Mouse (Mus musculus) spleen, adult 12 weeks (tissue): ENCODE measurements around the gene Ifi208.
"Not testable (repeated sequence)": the region's sequence is repeated elsewhere in the genome, so short reads cannot be mapped to it uniquely, and the experiment has no call there.

Experiments
- DNase-seq: peaks from one replicate; pipeline ENCODE4 v3.0.0; 2022; ENCODE audit warnings: low spot score

Gene Ifi208

GRCm38 (mm10) chr1:173673458-173674097 is at the start of gene Ifi208:
TSS of gene Ifi208 (plus strand) at chr1:173673675.
- DNase-seq: not testable (repeated sequence)

GRCm38 (mm10) chr1:173624052-173624451 is 49.4 kb upstream of the Ifi208 start:
- no peak for DNase-seq

- no peak for DNase-seq
Observed at GRCm38 (mm10) chr1:173626686-173627085, 46.8 kb upstream of the Ifi208 start.

GRCm38 (mm10) chr1:173630622-173631021 is 42.9 kb upstream of the Ifi208 start, which contains the start of gene Ifi209:
TSS of gene Ifi209 (plus strand) at chr1:173630917.
- DNase-seq: not testable (repeated sequence)

GRCm38 (mm10) chr1:173633969-173634645 is 39.4 kb upstream of the Ifi208 start:
- DNase-seq: no peak

- DNase-seq: no peak
Observed at GRCm38 (mm10) chr1:173645393-173645792, 28.1 kb upstream of the Ifi208 start.

GRCm38 (mm10) chr1:173657973-173658372 is 15.5 kb upstream of the Ifi208 start:
- DNase-seq: no peak

GRCm38 (mm10) chr1:173678605-173679004 is 5.1 kb downstream of the Ifi208 start:
- DNase-seq: not testable (repeated sequence)

GRCm38 (mm10) chr1:173694270-173694669 is 20.8 kb downstream of the Ifi208 start:
- no peak for DNase-seq

GRCm38 (mm10) chr1:173733219-173733618 is 59.7 kb downstream of the Ifi208 start:
- DNase-seq: no peak

GRCm38 (mm10) chr1:173735015-173735414 is 61.5 kb downstream of the Ifi208 start:
- not testable (repeated sequence) for DNase-seq

GRCm38 (mm10) chr1:173736986-173737385 is 63.5 kb downstream of the Ifi208 start:
- no peak for DNase-seq

- DNase-seq: no peak
Observed at GRCm38 (mm10) chr1:173740537-173740936, 67.1 kb downstream of the Ifi208 start.

GRCm38 (mm10) chr1:173741656-173742055 is 68.2 kb downstream of the Ifi208 start, which contains the start of gene Ifi207:
TSS of gene Ifi207 (minus strand) at chr1:173741747.
- no peak for DNase-seq

GRCm38 (mm10) chr1:173742262-173742661 is 68.8 kb downstream of the Ifi208 start:
- no peak for DNase-seq
